Mouse (Mus musculus) CH12.LX (cell line): ENCODE data around the gene Ptma. TPM values are rescaled to one million over a fixed set of nuclear protein-coding genes. Genes with fewer than 3 reads are reported as not detected.
"Not testable (repeated sequence)": the region's sequence is repeated elsewhere in the genome, so short reads cannot be mapped to it uniquely, and the experiment has no call there.

Experiments
- DNase-seq: peaks from one replicate; pipeline ENCODE4 v3.0.0-alpha.2; 2013; ENCODE audit errors: extremely low read depth
- H3K27ac ChIP-seq: 2 replicates; pipeline ENCODE4 v1.5.1; 2012; ENCODE audit warnings: low read depth, mild to moderate bottlenecking, control low read depth, moderate library complexity; ENCODE audit not compliant: insufficient read depth
- H3K27me3 ChIP-seq: replicated peaks from 2 replicates; pipeline ENCODE3; 2012; ENCODE audit warnings: inconsistent platforms
- H3K36me3 ChIP-seq, 2 experiments: replicated peaks in 1 of 2; 2 replicates each; pipeline versions ENCODE3 to v1.6.1; 2012; ENCODE audit warnings: inconsistent platforms in 1 of 2, low read length in 1 of 2, mild to moderate bottlenecking in 1 of 2, mixed read lengths in 1 of 2, moderate library complexity in 1 of 2; ENCODE audit not compliant: control insufficient read depth in 1 of 2, insufficient read depth in 1 of 2
- H3K4me1 ChIP-seq, 2 experiments: 2 replicates each; pipeline ENCODE4 v1.6.1; 2012; ENCODE audit warnings: inconsistent platforms in 1 of 2, moderate library complexity in 1 of 2; ENCODE audit not compliant: insufficient read depth in 2 of 2, control insufficient read depth in 1 of 2
- H3K4me2 ChIP-seq: 2 replicates; pipeline ENCODE4 v1.6.1; 2012; ENCODE audit warnings: low read depth, mild to moderate bottlenecking, control low read depth; ENCODE audit not compliant: poor library complexity, insufficient read depth, severe bottlenecking
- H3K4me3 ChIP-seq, 3 experiments: fragments of 150-350 bp in 1 of 3; sonication (generic) in 1 of 3; replicated peaks in 1 of 3; 2 replicates each; pipeline versions ENCODE3 to v1.5.1; 2011 to 2012; ENCODE audit warnings: low read depth in 2 of 3, low read length in 2 of 3, mild to moderate bottlenecking in 2 of 3, moderate library complexity in 2 of 3, control low read depth in 1 of 3, improper control_type of control experiment in 1 of 3, inconsistent platforms in 1 of 3, mixed read lengths in 1 of 3; ENCODE audit not compliant: poor library complexity in 1 of 3
- H3K79me2 ChIP-seq: replicated peaks from 2 replicates; pipeline ENCODE4 v1.6.1; 2012; ENCODE audit warnings: mild to moderate bottlenecking, moderate library complexity; ENCODE audit not compliant: control insufficient read depth, poor library complexity, insufficient read depth, severe bottlenecking; ENCODE audit errors: extremely low read depth
- H3K9ac ChIP-seq: 2 replicates; pipeline ENCODE4 v1.6.1; 2012; ENCODE audit warnings: low read depth, mild to moderate bottlenecking, control low read depth, moderate library complexity; ENCODE audit not compliant: insufficient read depth
- H3K9me3 ChIP-seq: replicated peaks from 2 replicates; pipeline ENCODE3; 2012; ENCODE audit warnings: low read length, inconsistent platforms, mixed read lengths
- CHD1 ChIP-seq: IDR thresholded peaks from 2 replicates; pipeline ENCODE4 v1.6.1; 2012; ENCODE audit warnings: low read depth, low read length, improper control_type of control experiment, inconsistent platforms
- E2F4 ChIP-seq: IDR thresholded peaks from 2 replicates; pipeline ENCODE4 v1.6.1; 2011; ENCODE audit warnings: low read depth, low read length, improper control_type of control experiment; ENCODE audit not compliant: insufficient replicate concordance
- HCFC1 ChIP-seq: IDR thresholded peaks from 2 replicates; pipeline ENCODE4 v1.6.1; 2012; ENCODE audit warnings: low read depth, mild to moderate bottlenecking, inconsistent platforms, low read length, improper control_type of control experiment
- SIN3A ChIP-seq: IDR thresholded peaks from 2 replicates; pipeline ENCODE4 v1.6.1; 2012; ENCODE audit warnings: low read length, improper control_type of control experiment, inconsistent platforms
- USF2 ChIP-seq: conservative IDR thresholded peaks from 2 replicates; pipeline ENCODE4 v1.6.1; 2011; ENCODE audit warnings: low read depth, low read length, improper control_type of control experiment
- ZKSCAN1 ChIP-seq: IDR thresholded peaks from 2 replicates; pipeline ENCODE4 v1.6.1; 2012; ENCODE audit warnings: low read depth, inconsistent platforms, low read length, improper control_type of control experiment, borderline replicate concordance
- ZNF384 ChIP-seq: IDR thresholded peaks from 2 replicates; pipeline ENCODE4 v1.6.1; 2012; ENCODE audit warnings: low read depth, low read length, improper control_type of control experiment, inconsistent platforms
- dilution Hi-C: fragments of 300-500 bp; cut with MboI; formaldehyde crosslinking; loops from 2 replicates; pipeline ENCODE4 v1.14.3; 2020; ENCODE audit warnings: low sequenced_read_pairs; ENCODE audit not compliant: extremely low pct_unique_long_range_greater_than_20kb, extremely low pct_ligation_motif_present
- in situ Hi-C: fragments of 300-500 bp; cut with MboI; formaldehyde crosslinking; loops from 3 replicates; pipeline ENCODE4 v1.14.3; 2019; ENCODE audit warnings: low sequenced_read_pairs, low pct_ligation_motif_present, low pct_unique_long_range_greater_than_20kb, mixed read lengths
- polyA plus RNA-seq: library from polyadenylated mRNA; unstranded; fragments of >175 nt; gene quantifications from 2 replicates; pipeline ENCODE4 v1.2.1, GENCODE M21; 2012; ENCODE audit warnings: low read depth; ENCODE audit not compliant: insufficient read length
- total RNA-seq, 2 experiments: library from RNA; depleted of rRNA; stranded (reverse); fragments of 300-350 nt in 1 of 2; fragments of >200 nt in 1 of 2; gene quantifications; 2 replicates each; pipeline ENCODE4 v1.2.3; 2012 to 2014

The Ptma gene
- total and polyA plus RNA-seq, 3 experiments = 2,835 to 5,324 (median 5,084) TPM

- DNase-seq = no peak
- in situ Hi-C loops (no loop called here), dilution Hi-C loops (no loop called here)
- Histone ChIP-seq H3K9ac (no peak overlapping the region), H3K27me3 (no peaks in the 10 kb centered on the region), H3K36me3 (no peaks in the 10 kb centered on the region), H3K79me2 (no peaks in the 10 kb centered on the region), H3K4me1 (peaks cover 2 to 22% of the 10 kb centered on the region in 2 experiments; a peak in 2 of 4 replicates), H3K4me2 (no peak overlapping the region), H3K4me3 (no peak overlapping the region), H3K9me3 (peaks cover 1% of the 10 kb centered on the region), H3K27ac (no peak overlapping the region)
- TF ChIP-seq ZKSCAN1 (no peak), ZNF384 (no peak), HCFC1 (no peak)
Observed at GRCm38 (mm10) chr1:86482761-86483160, 43.8 kb upstream of the Ptma start.

- dilution Hi-C loops (no loop called here), in situ Hi-C loops (no loop called here)
- Histone ChIP-seq H3K27ac (no peak overlapping the region), H3K4me2 (no peak overlapping the region), H3K27me3 (no peaks in the 10 kb centered on the region), H3K9me3 (no peaks in the 10 kb centered on the region), H3K4me3 (no peak overlapping the region), H3K79me2 (no peaks in the 10 kb centered on the region; the same call in 1 of the 2 replicates), H3K36me3 (no peaks in the 10 kb centered on the region), H3K9ac (no peak overlapping the region), H3K4me1 (peaks cover 10 to 29% of the 10 kb centered on the region in 2 experiments; a peak in 3 of 4 replicates)
- no peak for DNase-seq
- TF ChIP-seq USF2 = no peak
- no peak for TF ChIP-seq E2F4
Observed at GRCm38 (mm10) chr1:86485346-86485745, 41.2 kb upstream of the Ptma start.

- H3K4me3 ChIP-seq, dilution Hi-C loops, H3K4me2 ChIP-seq, H3K27ac ChIP-seq, H3K9me3 ChIP-seq, in situ Hi-C loops, DNase-seq, H3K79me2 ChIP-seq, H3K27me3 ChIP-seq, H3K9ac ChIP-seq, H3K36me3 ChIP-seq: not testable (repeated sequence)
- peaks cover 13 to 34% of the 10 kb centered on the region in 2 experiments; a peak in 3 of 4 replicates for H3K4me1 ChIP-seq
Observed at GRCm38 (mm10) chr1:86485858-86486257, 40.7 kb upstream of the Ptma start.

DNA sequence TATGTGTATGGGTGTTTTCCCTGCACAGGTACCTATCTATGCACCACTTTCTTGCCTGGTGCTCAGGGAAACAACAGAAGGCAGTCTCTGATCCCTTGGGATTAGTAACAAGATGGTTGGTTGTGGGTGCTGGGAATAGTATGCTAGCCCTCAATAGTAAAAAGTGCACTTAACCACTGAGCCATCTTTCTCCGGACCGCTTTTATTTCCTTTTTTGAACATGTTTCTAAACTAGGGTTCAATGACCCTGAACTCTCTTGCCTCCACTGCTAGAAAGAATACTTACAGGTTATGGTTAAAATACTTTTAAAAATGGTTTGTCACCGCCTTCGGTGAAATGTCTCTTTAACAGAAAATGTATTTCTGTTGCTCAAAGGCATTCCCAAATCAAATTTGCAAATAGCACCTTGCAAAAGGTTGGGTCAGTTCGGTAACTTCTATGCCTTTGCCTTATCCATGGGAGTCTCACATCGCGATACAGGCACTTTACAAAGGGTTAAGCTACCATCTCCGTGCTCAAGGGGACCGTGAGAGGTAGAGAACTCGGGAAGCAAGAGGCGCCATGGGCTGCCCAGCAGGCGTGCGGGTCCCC is 39.7 kb upstream of the Ptma start:
- Histone ChIP-seq H3K9ac (peak overlapping the region; percentile 86), H3K4me3 (peak overlapping the region; percentile 69 to 91 (median 85)), H3K27ac (peak overlapping the region; percentile 81), H3K27me3 (no peaks in the 10 kb centered on the region), H3K4me2 (peak overlapping the region; percentile 18; the same call in 1 of the 2 replicates), H3K79me2 (no peaks in the 10 kb centered on the region; the same call in 1 of the 2 replicates)
- in situ Hi-C loops (no loop called here), dilution Hi-C loops (no loop called here)
- TF ChIP-seq SIN3A (no peak), CHD1 (peak; percentile 75; the same call in 1 of the 2 replicates)
- TF ChIP-seq, all 38 proteins: peak for 1
- H3K9me3 ChIP-seq = no peaks in the 10 kb centered on the region
- no peak for DNase-seq
- H3K36me3 ChIP-seq = no peaks in the 10 kb centered on the region
- H3K4me1 ChIP-seq = peaks cover 18 to 38% of the 10 kb centered on the region in 2 experiments
